Mouse (Mus musculus): ENCODE data around the gene Zdhhc25. TPM values are rescaled to one million over a fixed set of nuclear protein-coding genes. Genes with fewer than 3 reads are reported as not detected.
A peak's percentile ranks its signal among the peaks of the same experiment; 100 is the strongest.

The Zdhhc25 gene
- total RNA-seq, 2 experiments from 2014 or later, result not detected

GRCm38 (mm10) chr15:88625303-88626066 lies 25.4 kb downstream of the Zdhhc25 start:
- intact Hi-C loops (cut with DNase I), result no loop called here
- DNase-seq (ENCODE audit: low spot score in 2 of 2), result no peak

GRCm38 (mm10) chr15:88626886-88627488 lies 26.9 kb downstream of the Zdhhc25 start:
- no peak for DNase-seq (ENCODE audit: low spot score in 2 of 2)
- intact Hi-C loops (cut with DNase I), result no loop called here

GRCm38 (mm10) chr15:88628801-88629356 lies 28.8 kb downstream of the Zdhhc25 start:
- intact Hi-C loops (cut with DNase I), result no loop called here
- DNase-seq (ENCODE audit: low spot score in 2 of 2), result no peak

GRCm38 (mm10) chr15:88635205-88635604 lies 35.1 kb downstream of the Zdhhc25 start:
- no peak for DNase-seq (ENCODE audit: low spot score in 2 of 2)
- intact Hi-C loops (cut with DNase I), result no loop called here

- peak; percentile 82 to 85 for DNase-seq (ENCODE audit: low spot score in 2 of 2)
- intact Hi-C loops (cut with DNase I), result loop anchor here (5.0 to 10.0 kb wide), 4 partner anchors 94 to 1024 kb away; no protein-coding TSS in a partner anchor
Measured at GRCm38 (mm10) chr15:88651019-88651418, 50.9 kb downstream of the Zdhhc25 start.

Other genes starting within 250 kb of the Zdhhc25 start
- gene Brd1, start 133.9 kb downstream of the Zdhhc25 start, total RNA-seq (2021), result 10 to 100 TPM; 50.5 to 52.7 TPM
- gene Zbed4, start 151.4 kb downstream of the Zdhhc25 start, total RNA-seq (2021), result 10 to 100 TPM; 11.7 to 12.2 TPM
- gene Alg12, start 219.0 kb downstream of the Zdhhc25 start, total RNA-seq (2021), result 10 to 100 TPM; 13.2 to 16.6 TPM
- 10 to 100 TPM; 27.3 to 27.8 TPM for gene Creld2, start 219.3 kb downstream of the Zdhhc25 start, total RNA-seq (2021)

Measured in left cerebral cortex, postnatal 25 days (tissue).